ENCODE assay signal across 13 mouse cellular contexts in the genomic region with DNA sequence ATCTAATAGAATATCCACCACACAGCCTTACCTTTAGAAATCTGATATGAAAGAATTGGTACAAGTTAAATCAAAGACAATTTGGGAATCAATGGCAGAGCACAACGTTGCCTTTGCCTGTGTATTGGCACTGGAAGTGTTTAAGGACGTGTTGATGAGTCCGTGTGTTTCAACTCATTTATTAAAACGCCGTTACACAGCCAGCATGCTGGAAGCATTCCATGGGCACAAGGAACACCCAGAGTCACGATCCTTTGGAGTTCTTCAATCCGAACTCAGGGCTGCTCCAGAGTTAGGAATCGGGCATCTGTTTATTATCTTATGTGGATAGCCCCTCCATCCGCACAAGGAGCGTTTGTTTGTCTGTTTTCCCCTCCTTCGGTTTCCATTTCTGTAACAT.
"Had no signal": no experiment of that assay in that cellular context is flagged by ENCODE, and none has a peak within 500 bp of the region (broad histone marks: within the 10 kb centered on the region; RNA-seq: fewer than 3 reads in every experiment).

No protein-coding gene starts in this region.

- H3K4me2 ChIP-seq: limb, embryonic 13.5 days; neural tube, embryonic 15.5 days had no signal

- H3K27me3 ChIP-seq: neural tube, embryonic 15.5 days had no signal

- H3K4me3 ChIP-seq: layer of hippocampus, adult 2 months; limb, embryonic 13.5 days; neural tube, embryonic 15.5 days had no signal

- H3K9ac ChIP-seq: limb, embryonic 13.5 days; liver, embryonic 14.5 days; neural tube, embryonic 15.5 days had no signal

- H3K36me3 ChIP-seq: limb, embryonic 13.5 days; neural tube, embryonic 15.5 days had no signal

- H3K27ac ChIP-seq: kidney, postnatal 0 days; layer of hippocampus, adult 2 months; limb, embryonic 13.5 days; liver, embryonic 14.5 days; neural tube, embryonic 15.5 days had no signal

- H3K4me1 ChIP-seq: limb, embryonic 13.5 days had no signal

- DNase-seq: kidney, adult 11 months; kidney, adult 9 months; kidney, postnatal 4 days; left cerebral cortex, postnatal 4 days; lung, adult 18-20 months; right cerebral cortex, adult 18-20 months; right cerebral cortex, postnatal 25 days; thymus, postnatal 36 days had no signal

- H3K9me3 ChIP-seq: limb, embryonic 13.5 days; neural tube, embryonic 15.5 days had no signal
